Mouse (Mus musculus): ENCODE measurements around the gene Alox12e. TPM values are rescaled to one million over a fixed set of nuclear protein-coding genes. Genes with fewer than 3 reads are reported as not detected.

Gene Alox12e
- polyA plus RNA-seq, 1 experiment, result 0.51 TPM

DNA sequence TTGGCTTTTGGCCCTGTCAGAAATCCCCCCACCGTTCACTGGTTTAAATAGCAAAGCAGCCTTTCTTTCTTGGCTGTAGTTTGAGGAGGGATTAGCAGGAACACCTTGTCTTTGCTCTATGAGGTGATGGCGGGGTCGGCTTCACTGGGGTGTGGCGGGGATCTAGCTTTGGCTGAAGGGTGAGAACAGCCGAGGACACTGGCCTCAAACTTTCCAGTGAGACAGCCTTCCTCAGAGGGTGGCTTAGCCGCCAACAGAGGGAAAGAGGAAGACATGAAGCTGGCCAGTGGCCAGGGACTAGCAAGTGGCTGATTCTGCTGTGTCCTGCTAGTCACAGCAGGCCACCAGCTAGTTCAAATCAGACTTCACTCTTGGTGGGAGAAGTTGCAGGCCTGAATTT is 33.2 kb downstream of the Alox12e start:
- no peak overlapping the region for H3K4me3 ChIP-seq (ENCODE audit: low read depth, low read length)
- H3K27ac ChIP-seq (ENCODE audit: insufficient read depth, low read depth, low read length), result no peak overlapping the region
- 28% methylated on average over 6 of the region's 6 CpGs for WGBS
- no peaks in the 10 kb centered on the region for H3K36me3 ChIP-seq (ENCODE audit: control insufficient read depth, insufficient read depth, low read length)
- TF ChIP-seq CTCF (IDR thresholded peaks at IDR 0.05; ENCODE audit: extremely low read depth, insufficient read length, insufficient replicate concordance, low read depth, low read length), result no peak
- no peak for TF ChIP-seq POLR2A (IDR thresholded peaks at IDR 0.05; ENCODE audit: low read depth, low read length)
- no peaks in the 10 kb centered on the region for H3K4me1 ChIP-seq (ENCODE audit: control insufficient read depth, insufficient read depth, insufficient read length, low read length)
- no peaks in the 10 kb centered on the region for H3K27me3 ChIP-seq (ENCODE audit: control insufficient read depth, insufficient read depth, low read length)

DNA sequence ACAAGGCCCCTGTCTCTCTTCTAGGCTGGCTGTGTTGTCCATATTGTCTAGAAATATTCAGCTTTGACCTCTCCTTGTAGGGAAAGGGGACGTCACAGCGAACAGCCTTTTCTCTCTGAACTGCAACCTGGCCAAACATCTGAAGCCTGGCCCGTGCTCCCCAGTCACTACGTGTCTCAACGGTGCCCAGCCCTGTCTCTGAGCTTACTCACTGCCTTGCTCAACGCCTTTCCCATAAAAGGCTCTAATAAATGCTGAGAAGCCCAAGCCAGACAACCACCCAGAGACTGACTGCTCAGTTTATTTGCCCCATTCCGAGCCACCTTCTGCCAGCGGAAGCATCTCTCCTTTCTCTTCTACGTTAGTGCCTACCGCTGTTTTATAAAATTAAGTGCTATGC is 34.3 kb downstream of the Alox12e start:
- 81% methylated on average over 10 of the region's 10 CpGs for WGBS
- Histone ChIP-seq H3K4me3 (ENCODE audit: low read depth, low read length) (no peak overlapping the region), H3K27me3 (ENCODE audit: control insufficient read depth, insufficient read depth, low read length) (no peaks in the 10 kb centered on the region), H3K4me1 (ENCODE audit: control insufficient read depth, insufficient read depth, insufficient read length, low read length) (no peaks in the 10 kb centered on the region), H3K27ac (ENCODE audit: insufficient read depth, low read depth, low read length) (no peak overlapping the region), H3K36me3 (ENCODE audit: control insufficient read depth, insufficient read depth, low read length) (no peaks in the 10 kb centered on the region)
- TF ChIP-seq POLR2A (IDR thresholded peaks at IDR 0.05; ENCODE audit: low read depth, low read length) (no peak), CTCF (IDR thresholded peaks at IDR 0.05; ENCODE audit: extremely low read depth, insufficient read length, insufficient replicate concordance, low read depth, low read length) (no peak)

DNA sequence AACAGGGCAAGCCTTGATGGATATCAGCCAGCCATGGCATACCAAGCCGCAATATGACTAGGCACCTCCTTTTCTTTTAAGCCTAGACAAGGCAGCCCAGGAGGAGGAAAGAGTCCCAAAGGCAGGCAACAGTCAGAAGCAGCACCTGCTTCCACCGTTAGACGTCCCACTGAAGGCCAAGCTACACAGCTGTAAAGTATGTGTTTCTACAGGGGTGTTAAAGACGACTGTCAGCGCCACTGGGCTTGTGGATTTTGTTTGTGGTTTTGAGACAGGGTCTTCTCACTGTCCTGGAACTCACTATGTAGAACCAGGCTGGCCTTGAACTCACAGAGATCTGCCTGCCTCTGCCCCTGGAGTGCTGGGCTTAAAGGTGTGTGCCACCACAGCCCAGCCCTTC is 36.7 kb downstream of the Alox12e start:
- Histone ChIP-seq H3K36me3 (ENCODE audit: control insufficient read depth, insufficient read depth, low read length) (no peaks in the 10 kb centered on the region), H3K4me3 (ENCODE audit: low read depth, low read length) (no peak overlapping the region), H3K27me3 (ENCODE audit: control insufficient read depth, insufficient read depth, low read length) (no peaks in the 10 kb centered on the region), H3K4me1 (ENCODE audit: control insufficient read depth, insufficient read depth, insufficient read length, low read length) (no peaks in the 10 kb centered on the region), H3K27ac (ENCODE audit: insufficient read depth, low read depth, low read length) (no peak overlapping the region)
- WGBS, result 56% methylated on average over 5 of the region's 5 CpGs
- TF ChIP-seq POLR2A (IDR thresholded peaks at IDR 0.05; ENCODE audit: low read depth, low read length) (no peak), CTCF (IDR thresholded peaks at IDR 0.05; ENCODE audit: extremely low read depth, insufficient read length, insufficient replicate concordance, low read depth, low read length) (no peak)

DNA sequence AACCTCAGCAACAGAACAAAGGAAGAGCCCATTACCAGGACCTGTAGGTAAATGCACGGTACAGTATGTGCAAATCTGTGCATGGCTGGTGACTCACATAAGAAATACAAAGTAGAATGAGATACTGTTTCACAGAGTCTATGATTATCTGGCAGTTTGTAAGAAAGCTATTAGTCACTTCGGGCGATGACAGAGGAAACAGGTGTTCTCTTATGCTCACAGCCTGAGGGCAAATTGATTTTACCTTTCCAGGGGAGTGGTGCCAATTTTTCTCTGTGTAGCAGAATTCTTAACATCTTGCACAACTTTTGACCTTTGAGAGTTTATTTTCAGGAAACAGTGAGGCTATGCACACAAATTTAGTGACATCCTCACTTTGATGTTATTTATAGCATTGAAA is 37.7 kb downstream of the Alox12e start:
- Histone ChIP-seq H3K4me3 (ENCODE audit: low read depth, low read length) (no peak overlapping the region), H3K27ac (ENCODE audit: insufficient read depth, low read depth, low read length) (no peak overlapping the region), H3K27me3 (ENCODE audit: control insufficient read depth, insufficient read depth, low read length) (no peaks in the 10 kb centered on the region), H3K4me1 (ENCODE audit: control insufficient read depth, insufficient read depth, insufficient read length, low read length) (no peaks in the 10 kb centered on the region), H3K36me3 (ENCODE audit: control insufficient read depth, insufficient read depth, low read length) (no peaks in the 10 kb centered on the region)
- no peak for TF ChIP-seq CTCF (IDR thresholded peaks at IDR 0.05; ENCODE audit: extremely low read depth, insufficient read length, insufficient replicate concordance, low read depth, low read length)
- no peak for TF ChIP-seq POLR2A (IDR thresholded peaks at IDR 0.05; ENCODE audit: low read depth, low read length)
- 19% methylated on average over 3 of the region's 3 CpGs for WGBS

DNA sequence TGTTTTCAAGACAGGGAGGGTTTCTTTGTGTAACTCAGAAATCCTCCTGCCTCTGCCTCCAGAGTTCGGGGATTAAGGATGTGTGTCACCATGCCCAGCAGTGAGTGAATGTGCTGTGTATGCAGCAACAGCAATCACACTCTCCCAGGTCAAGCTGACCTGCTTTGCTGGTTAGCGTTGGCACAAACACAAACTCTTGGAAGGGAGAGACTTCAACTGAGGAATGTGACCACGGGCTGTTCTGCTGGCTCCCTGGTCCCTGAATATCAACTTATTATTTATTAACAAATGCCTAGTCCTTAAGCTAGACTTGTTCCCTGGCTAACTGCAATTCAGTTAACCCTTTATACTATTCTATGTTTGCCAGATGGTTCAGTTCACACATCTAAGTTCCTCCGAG is 38.8 kb downstream of the Alox12e start:
- WGBS, result 66% methylated on average over 4 of the region's 4 CpGs
- H3K4me3 ChIP-seq (ENCODE audit: low read depth, low read length), result no peak overlapping the region
- H3K4me1 ChIP-seq (ENCODE audit: control insufficient read depth, insufficient read depth, insufficient read length, low read length), result no peaks in the 10 kb centered on the region
- H3K27ac ChIP-seq (ENCODE audit: insufficient read depth, low read depth, low read length), result no peak overlapping the region
- TF ChIP-seq CTCF (IDR thresholded peaks at IDR 0.05; ENCODE audit: extremely low read depth, insufficient read length, insufficient replicate concordance, low read depth, low read length) (no peak), POLR2A (IDR thresholded peaks at IDR 0.05; ENCODE audit: low read depth, low read length) (no peak)
- no peaks in the 10 kb centered on the region for H3K27me3 ChIP-seq (ENCODE audit: control insufficient read depth, insufficient read depth, low read length)
- H3K36me3 ChIP-seq (ENCODE audit: control insufficient read depth, insufficient read depth, low read length), result no peaks in the 10 kb centered on the region

DNA sequence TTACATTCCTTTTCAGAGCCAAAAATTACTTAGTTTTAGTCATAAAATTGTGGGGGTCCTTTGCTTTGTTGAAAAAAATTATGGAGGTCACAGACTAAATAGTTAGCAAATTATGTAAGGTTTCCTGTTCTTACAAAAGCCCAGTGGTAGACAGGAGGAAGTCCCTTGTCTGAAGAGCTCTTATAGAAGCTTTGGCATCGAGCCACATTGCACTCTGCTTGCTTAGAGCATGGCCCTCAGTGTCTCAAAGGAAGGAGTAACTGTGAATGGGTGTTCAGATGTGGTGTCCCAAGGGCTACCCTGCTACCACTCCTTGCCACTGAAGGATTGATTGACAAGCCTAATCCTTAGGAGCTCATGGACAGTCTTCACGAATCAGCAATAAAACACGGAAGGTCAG is 42.0 kb downstream of the Alox12e start:
- WGBS, result 34% methylated on average over 3 of the region's 3 CpGs
- no peaks in the 10 kb centered on the region for H3K4me1 ChIP-seq (ENCODE audit: control insufficient read depth, insufficient read depth, insufficient read length, low read length)
- no peak overlapping the region for H3K27ac ChIP-seq (ENCODE audit: insufficient read depth, low read depth, low read length)
- no peak overlapping the region for H3K4me3 ChIP-seq (ENCODE audit: low read depth, low read length)
- TF ChIP-seq POLR2A (IDR thresholded peaks at IDR 0.05; ENCODE audit: low read depth, low read length) (no peak), CTCF (IDR thresholded peaks at IDR 0.05; ENCODE audit: extremely low read depth, insufficient read length, insufficient replicate concordance, low read depth, low read length) (no peak)
- no peaks in the 10 kb centered on the region for H3K36me3 ChIP-seq (ENCODE audit: control insufficient read depth, insufficient read depth, low read length)
- H3K27me3 ChIP-seq (ENCODE audit: control insufficient read depth, insufficient read depth, low read length), result no peaks in the 10 kb centered on the region

DNA sequence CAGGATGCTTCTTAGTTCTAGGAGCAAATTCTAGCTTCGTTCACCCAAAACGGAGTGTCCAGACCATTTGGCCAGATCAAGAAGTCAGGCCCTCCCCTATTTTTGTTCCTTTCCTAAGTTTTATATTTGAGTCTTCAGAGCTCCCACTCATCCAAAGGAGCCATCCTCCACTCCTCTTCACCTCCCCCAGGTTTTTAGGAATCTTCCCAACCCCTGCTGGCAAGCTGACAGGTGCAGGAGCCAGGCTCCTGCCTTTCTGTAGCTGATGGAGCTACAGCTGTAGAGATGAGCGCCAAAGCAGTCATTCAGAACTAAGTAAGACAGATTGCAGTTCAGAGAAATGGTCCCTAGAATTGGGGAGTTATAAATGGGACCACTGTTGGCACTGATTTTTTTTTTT is 43.5 kb downstream of the Alox12e start:
- WGBS, result 83% methylated on average over 3 of the region's 3 CpGs
- H3K27ac ChIP-seq (ENCODE audit: insufficient read depth, low read depth, low read length), result no peak overlapping the region
- H3K36me3 ChIP-seq (ENCODE audit: control insufficient read depth, insufficient read depth, low read length), result no peaks in the 10 kb centered on the region
- H3K27me3 ChIP-seq (ENCODE audit: control insufficient read depth, insufficient read depth, low read length), result no peaks in the 10 kb centered on the region
- H3K4me3 ChIP-seq (ENCODE audit: low read depth, low read length), result no peak overlapping the region
- no peak for TF ChIP-seq CTCF (IDR thresholded peaks at IDR 0.05; ENCODE audit: extremely low read depth, insufficient read length, insufficient replicate concordance, low read depth, low read length)
- TF ChIP-seq POLR2A (IDR thresholded peaks at IDR 0.05; ENCODE audit: low read depth, low read length), result no peak
- no peaks in the 10 kb centered on the region for H3K4me1 ChIP-seq (ENCODE audit: control insufficient read depth, insufficient read depth, insufficient read length, low read length)

DNA sequence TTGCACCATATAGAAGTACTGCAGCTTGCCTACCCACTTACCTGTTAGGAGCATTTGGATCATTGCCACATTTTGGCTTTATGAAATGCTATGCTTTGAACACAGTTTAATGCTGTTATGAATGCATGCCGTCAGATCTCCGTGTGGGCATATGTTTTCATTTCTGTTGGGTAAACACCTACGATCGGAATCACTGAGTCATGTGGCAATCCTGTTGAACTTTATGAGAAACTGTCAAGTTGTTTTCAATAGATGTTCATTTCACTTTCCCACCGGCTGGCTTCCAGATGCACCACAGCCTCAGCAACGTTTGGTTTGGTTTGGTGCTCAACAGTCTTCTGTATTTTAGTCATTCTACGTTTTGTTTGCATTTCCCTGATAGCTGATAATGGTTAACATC is 50.8 kb downstream of the Alox12e start:
- no peaks in the 10 kb centered on the region for H3K36me3 ChIP-seq (ENCODE audit: control insufficient read depth, insufficient read depth, low read length)
- no peak overlapping the region for H3K27ac ChIP-seq (ENCODE audit: insufficient read depth, low read depth, low read length)
- H3K4me3 ChIP-seq (ENCODE audit: low read depth, low read length), result no peak overlapping the region
- no peaks in the 10 kb centered on the region for H3K27me3 ChIP-seq (ENCODE audit: control insufficient read depth, insufficient read depth, low read length)
- 66% methylated on average over 7 of the region's 7 CpGs for WGBS
- TF ChIP-seq CTCF (IDR thresholded peaks at IDR 0.05; ENCODE audit: extremely low read depth, insufficient read length, insufficient replicate concordance, low read depth, low read length) (no peak), POLR2A (IDR thresholded peaks at IDR 0.05; ENCODE audit: low read depth, low read length) (no peak)
- no peaks in the 10 kb centered on the region for H3K4me1 ChIP-seq (ENCODE audit: control insufficient read depth, insufficient read depth, insufficient read length, low read length)

Measured in small intestine, adult 2 months (tissue).